Mouse (Mus musculus) heart, postnatal 25 days (tissue): ENCODE results near the gene Me1. TPM values are rescaled to one million over a fixed set of nuclear protein-coding genes. Genes with fewer than 3 reads are reported as not detected.

Experiments
- DNase-seq: peaks from one replicate; pipeline ENCODE4 v3.0.0; 2022; ENCODE audit warnings: low spot score
- intact Hi-C: fragments of 180-260 bp; cut with DNase I; formaldehyde crosslinking; loops from one replicate; pipeline ENCODE4 v1.15.1; 2025
- total RNA-seq, 2 experiments: library from RNA; stranded (reverse); gene quantifications; 2 replicates each; pipeline ENCODE4 v1.2.3; 2021

Me1 gene
- total RNA-seq, 2 experiments from 2014 or later, result 86.7 to 92.3 TPM

GRCm38 (mm10) chr9:86712648-86713047 is 16.9 kb upstream of the Me1 start:
- intact Hi-C loops, result no loop called here
- DNase-seq, result no peak

GRCm38 (mm10) chr9:86710091-86710634 is 14.4 kb upstream of the Me1 start:
- DNase-seq, result no peak
- intact Hi-C loops, result no loop called here

GRCm38 (mm10) chr9:86708921-86709320 is 13.2 kb upstream of the Me1 start:
- intact Hi-C loops, result no loop called here
- DNase-seq, result no peak

GRCm38 (mm10) chr9:86707431-86707830 is 11.7 kb upstream of the Me1 start:
- DNase-seq, result no peak
- intact Hi-C loops, result no loop called here

- intact Hi-C loops, result no loop called here
- DNase-seq, result no peak
Observed at GRCm38 (mm10) chr9:86701844-86702243, 6.1 kb upstream of the Me1 start.

GRCm38 (mm10) chr9:86701264-86701663 is 5.5 kb upstream of the Me1 start:
- no peak for DNase-seq
- intact Hi-C loops, result no loop called here

- no peak for DNase-seq
- intact Hi-C loops, result no loop called here
Observed at GRCm38 (mm10) chr9:86695199-86695817, 445 bp downstream of the Me1 start.

GRCm38 (mm10) chr9:86694644-86695043 is 1.1 kb downstream of the Me1 start:
- no peak for DNase-seq
- intact Hi-C loops, result no loop called here

- intact Hi-C loops, result no loop called here
- DNase-seq, result no peak
Observed at GRCm38 (mm10) chr9:86693935-86694334, 1.8 kb downstream of the Me1 start.

- no peak for DNase-seq
- intact Hi-C loops, result no loop called here
Observed at GRCm38 (mm10) chr9:86692676-86693075, 3.1 kb downstream of the Me1 start.

- intact Hi-C loops, result no loop called here
- DNase-seq, result no peak
Observed at GRCm38 (mm10) chr9:86692251-86692650, 3.5 kb downstream of the Me1 start.

- intact Hi-C loops, result no loop called here
Observed at GRCm38 (mm10) chr9:86691101-86691500, 4.7 kb downstream of the Me1 start.

GRCm38 (mm10) chr9:86683713-86684209 is 12.0 kb downstream of the Me1 start:
- no peak for DNase-seq
- intact Hi-C loops, result no loop called here

More at GRCm38 (mm10) chr9:86691101-86691500, 4.7 kb downstream of the Me1 start:
- no peak for DNase-seq

- no peak for DNase-seq
- intact Hi-C loops, result no loop called here
Observed at GRCm38 (mm10) chr9:86682844-86683243, 12.9 kb downstream of the Me1 start.

GRCm38 (mm10) chr9:86682278-86682677 is 13.5 kb downstream of the Me1 start:
- intact Hi-C loops, result no loop called here

GRCm38 (mm10) chr9:86680431-86680830 is 15.3 kb downstream of the Me1 start:
- DNase-seq, result no peak
- intact Hi-C loops, result no loop called here

More at GRCm38 (mm10) chr9:86682278-86682677, 13.5 kb downstream of the Me1 start:
- DNase-seq, result no peak

GRCm38 (mm10) chr9:86679843-86680417 is 15.8 kb downstream of the Me1 start:
- no peak for DNase-seq

GRCm38 (mm10) chr9:86676246-86676645 is 19.5 kb downstream of the Me1 start:
- DNase-seq, result no peak
- intact Hi-C loops, result no loop called here

More at GRCm38 (mm10) chr9:86679843-86680417, 15.8 kb downstream of the Me1 start:
- intact Hi-C loops, result no loop called here

- DNase-seq, result no peak
- intact Hi-C loops, result no loop called here
Observed at GRCm38 (mm10) chr9:86675426-86675825, 20.3 kb downstream of the Me1 start.

- intact Hi-C loops, result no loop called here
- no peak for DNase-seq
Observed at GRCm38 (mm10) chr9:86672907-86673472, 22.8 kb downstream of the Me1 start.
